Mouse (Mus musculus): ENCODE data around the gene Lamtor5. TPM values are rescaled to one million over a fixed set of nuclear protein-coding genes. Genes with fewer than 3 reads are reported as not detected.
A peak's percentile ranks its signal among the peaks of the same experiment; 100 is the strongest.
"Not testable (repeated sequence)": the region's sequence is repeated elsewhere in the genome, so short reads cannot be mapped to it uniquely, and the experiment has no call there.

The Lamtor5 gene
- total and polyA plus RNA-seq, 3 experiments: 36.5 to 86.5 (median 76.7) TPM

DNA sequence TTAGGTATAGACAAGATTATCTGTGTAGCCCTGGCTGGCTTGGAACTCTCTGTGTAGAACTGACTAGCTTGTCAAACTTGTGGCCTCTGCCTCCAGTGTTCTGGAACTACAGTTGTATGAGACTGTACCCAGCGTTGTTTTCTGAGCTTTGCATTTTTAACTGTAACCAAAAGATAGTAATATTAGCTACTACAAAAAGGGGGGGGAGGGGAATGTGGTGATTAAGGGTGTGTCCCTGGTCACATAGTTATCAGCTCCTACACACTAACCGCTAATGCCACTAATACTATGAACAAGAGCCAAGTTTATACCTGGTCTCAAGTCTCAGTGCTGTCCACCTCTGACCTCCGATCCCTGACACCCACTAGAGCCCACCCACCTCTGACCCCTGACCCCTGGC is 6.2 kb upstream of the Lamtor5 start:
- DNase-seq: no peak

DNA sequence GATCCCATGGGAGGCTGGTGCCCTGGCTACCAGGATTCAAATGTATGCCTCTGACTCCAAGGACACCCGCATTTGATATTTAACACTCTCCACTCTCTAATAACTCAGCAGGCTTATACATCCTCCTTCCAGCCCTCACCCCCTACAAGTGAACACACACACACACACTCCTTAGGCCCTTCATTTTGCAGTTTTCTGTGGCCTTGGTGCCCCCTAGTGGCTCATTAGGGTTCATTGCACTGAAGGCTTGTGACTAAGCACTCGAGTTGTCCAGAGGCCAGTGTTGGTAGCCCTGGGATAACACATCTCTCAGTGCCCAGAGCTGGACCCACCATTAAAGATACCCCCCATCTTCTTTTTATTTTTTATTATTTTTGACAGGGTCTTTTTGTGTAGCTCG is 4.8 kb upstream of the Lamtor5 start:
- DNase-seq: peak; percentile 69

DNA sequence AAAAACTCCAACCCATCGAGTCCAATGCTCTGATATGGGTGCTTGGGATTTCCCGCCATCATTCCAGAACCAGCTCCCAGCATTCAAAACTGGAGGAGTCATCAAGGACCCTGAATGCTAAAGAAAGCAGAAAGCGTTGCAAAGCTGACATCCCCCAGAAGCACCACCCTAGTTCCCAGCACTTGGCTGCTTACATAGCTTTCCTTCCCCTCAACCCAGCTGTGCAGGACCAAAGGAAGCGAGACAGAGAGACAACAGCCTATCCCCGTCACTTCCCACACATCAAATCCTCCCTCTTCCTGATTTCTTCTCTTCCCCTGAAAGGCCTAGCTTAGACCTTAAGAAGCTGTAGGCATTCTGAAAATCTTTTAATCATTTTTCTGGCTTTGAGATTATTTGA is 3.3 kb upstream of the Lamtor5 start:
- no peak for DNase-seq

DNA sequence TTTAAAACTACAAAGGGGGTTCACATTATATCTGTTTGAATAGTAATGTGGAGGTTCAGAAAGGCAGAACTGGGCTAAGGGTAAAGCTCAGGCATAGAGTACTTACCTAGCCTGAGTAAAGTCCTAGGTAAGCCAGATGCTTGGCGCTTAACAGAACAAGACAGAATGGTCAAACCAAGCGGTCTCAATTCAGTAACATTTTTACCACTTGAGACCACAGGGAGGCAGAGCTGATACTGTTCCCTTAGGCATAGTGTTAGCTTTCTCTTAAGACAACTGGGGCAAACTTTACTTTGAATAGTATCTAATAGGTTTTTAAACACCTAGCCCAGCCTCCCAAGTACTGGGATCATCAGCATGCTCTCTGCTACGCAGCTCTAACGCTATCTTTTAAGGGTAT is 2.7 kb upstream of the Lamtor5 start:
- DNase-seq: no peak

DNA sequence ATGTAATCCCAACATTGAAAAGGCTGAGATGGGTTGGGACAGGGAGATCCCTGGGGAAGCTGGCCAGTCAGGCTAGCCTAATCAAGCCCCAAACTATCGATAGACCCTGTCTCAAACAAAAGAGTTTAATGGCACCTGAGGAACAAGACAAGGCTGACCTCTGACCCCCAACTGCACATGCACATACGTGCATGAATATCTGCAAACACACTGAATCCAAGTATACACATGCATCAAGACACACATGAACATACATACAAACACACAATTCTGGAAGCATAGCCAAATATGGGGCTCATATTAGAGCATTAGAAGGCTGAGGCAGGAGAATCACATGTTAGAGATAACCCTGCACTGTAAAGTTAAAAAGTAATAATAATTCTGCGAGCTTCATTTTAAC is 2.0 kb upstream of the Lamtor5 start:
- no peak for DNase-seq

DNA sequence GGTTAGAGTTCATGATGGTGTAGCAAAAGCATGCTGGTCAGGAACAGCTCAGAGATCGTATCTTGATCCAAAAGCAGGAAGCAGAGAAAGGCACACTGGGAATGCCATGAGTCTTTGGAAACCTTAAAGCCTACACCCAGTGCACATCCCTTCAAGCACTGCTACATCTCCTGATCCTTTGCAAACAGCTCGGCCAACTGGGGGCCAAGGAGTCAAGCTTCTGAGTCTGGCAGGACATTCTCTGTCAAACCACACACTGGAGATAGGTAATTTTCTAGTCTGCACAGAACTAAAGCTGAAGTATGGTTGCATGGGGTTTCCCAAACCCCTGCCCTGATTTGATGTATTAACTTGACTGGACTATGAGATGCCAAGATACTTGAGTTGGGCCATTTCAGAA is 7.5 kb downstream of the Lamtor5 start:
- no peak for DNase-seq

DNA sequence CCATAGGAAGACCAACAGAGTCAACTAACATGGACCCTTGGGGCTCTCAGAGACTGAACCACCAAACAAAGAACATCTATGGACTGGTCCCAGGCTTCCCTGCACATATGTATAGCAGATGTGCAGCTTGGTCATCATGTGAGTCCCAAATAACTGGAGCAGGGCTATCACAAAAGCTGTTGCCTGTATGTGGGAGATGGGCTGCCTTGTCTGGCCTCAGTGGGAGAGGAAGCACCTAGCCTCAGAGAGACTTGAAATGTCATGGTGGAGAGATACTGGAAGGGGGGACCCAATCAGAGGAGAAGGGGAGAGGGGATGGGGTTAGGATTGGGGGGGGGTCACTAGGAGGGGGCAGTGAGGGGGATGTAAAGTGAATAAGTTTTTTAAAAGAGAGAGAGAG is 8.7 kb downstream of the Lamtor5 start:
- no peak for DNase-seq

DNA sequence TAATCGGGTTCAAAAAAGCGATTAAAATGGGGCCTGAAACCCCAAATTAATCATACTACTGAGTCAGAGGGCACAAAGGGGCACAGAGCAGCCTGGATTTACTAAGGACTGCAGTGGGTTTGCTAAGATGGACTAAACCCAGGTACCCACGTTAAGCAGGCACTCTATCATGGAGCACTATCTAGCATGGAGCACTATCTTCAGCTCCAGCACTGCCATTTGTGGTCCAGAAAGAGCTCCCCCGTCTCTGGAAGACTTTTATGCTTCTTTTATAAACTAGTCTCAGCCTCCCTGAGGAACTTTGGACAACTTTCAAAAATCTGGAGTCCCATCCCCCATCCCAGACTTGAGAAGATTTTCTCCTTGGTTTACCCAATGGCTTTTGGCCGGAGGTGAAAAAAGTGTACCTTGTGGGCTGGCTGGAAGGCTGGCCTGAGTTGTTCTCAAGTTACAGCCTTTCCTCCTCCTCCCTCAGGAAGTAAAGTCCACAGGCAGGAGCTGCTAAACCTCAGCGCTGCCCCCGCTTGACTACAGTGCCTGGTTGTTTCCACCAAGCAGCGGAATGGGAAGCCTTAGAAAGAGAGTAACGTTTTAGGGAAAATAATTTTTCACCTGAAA is 12.2 kb downstream of the Lamtor5 start, which contains the start of gene Slc16a4:
TSS of gene Slc16a4 (plus strand) at position 467 of the 618 bp plus-strand sequence.
- DNase-seq: no peak

DNA sequence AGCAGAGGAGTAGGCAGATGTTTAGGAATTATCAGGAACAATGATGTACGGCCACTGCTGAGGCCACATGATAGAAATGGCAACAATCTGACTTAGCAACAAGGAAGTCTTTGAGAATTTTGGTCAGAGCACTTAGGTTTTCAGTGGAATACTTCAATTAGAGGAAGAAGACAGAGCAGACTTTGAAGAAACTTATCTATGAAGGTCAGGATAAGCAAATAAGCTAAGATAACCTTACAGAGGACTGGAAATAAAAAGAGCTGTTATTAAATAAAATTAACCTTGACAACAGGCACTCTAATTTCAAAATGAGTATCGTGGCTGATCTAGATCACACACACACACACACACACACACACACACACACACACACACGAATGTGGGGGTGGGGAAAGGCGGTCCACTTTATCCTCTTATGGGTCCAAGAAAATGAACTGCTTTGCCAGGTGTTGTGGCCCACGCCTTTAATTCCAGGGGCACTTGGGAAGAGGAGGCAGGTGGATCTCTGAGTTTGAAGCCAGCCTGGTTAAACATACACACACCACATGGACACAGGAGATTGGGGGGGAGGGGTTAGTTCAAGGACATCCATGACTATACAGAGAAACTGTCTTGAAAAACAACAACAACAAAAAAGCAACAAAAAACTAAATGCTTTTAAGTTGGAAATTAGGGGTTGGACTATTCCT is 17.2 kb downstream of the Lamtor5 start:
- no peak for DNase-seq

DNA sequence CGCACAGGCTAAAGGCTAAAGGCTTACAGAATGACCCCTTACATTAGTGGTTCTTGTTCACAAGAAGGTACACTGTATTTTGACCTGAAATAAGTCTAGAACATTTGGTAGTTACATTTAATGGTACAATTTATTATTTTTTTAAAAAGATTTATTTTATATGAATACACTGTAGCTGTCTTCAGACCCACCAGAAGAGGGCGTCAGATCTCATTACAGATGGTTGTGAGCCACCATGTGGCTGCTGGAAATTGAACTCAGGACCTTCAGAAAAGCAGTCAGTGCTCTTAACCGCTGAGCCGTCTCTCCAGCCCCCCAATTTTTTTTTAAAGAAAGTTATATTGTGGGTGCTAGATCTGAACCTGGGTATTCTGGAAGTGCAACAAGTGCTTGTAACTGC is 18.3 kb downstream of the Lamtor5 start:
- not testable (repeated sequence) for DNase-seq

DNA sequence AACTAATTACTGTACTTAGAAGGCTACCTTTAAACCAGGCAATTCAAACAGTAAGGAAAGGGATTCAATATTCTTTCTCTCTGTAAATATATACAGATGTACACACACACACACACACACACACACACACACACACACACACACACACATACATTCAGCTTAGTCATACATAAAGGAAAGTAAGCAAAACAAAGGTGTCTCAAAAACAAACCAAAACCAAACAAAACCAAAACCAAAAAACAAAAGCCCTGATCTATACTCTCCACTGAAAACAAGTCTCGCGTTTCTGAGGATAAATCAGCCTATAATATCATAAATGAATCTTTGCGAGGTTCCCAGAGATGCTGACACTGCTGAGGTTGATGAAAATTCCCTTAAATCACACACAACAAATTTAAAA is 38.7 kb downstream of the Lamtor5 start:
- no peak for DNase-seq

DNA sequence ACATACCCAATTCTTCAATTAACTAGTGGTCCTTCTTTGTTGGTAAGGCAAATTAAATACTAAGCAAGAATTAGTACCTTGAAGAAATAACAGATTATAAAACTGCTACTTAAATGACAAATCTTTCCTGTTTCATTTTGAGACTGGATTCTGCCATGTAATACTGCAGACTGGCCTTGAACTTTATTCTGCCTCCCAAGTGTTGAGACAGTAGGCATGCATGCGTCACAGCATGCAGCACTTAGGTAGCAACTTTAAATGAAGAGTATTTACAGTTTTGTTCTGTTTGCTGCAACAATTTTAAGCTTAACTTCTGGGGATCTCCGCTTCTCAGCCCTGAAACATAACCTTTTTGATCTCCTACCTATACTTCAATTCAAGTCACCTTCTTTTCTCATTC is 42.5 kb downstream of the Lamtor5 start:
- DNase-seq: peak; percentile 61

DNA sequence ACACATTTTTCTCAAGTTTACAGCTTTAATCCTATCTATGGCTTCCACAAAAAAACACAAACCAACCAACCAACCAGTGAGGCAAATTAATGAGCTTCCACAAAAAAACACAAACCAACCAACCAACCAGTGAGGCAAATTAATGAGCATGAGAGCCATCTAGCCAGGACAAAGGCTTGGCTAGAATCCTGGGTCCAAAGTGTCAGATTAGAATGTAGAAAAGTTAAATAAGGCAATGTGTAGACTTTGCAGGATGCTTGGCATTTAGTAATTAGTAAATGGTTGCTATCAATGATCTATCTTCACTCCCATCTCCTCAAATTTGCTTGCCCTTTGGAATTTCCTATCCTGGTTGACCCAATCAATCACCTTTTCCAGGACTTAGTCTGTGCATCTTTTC is 43.1 kb downstream of the Lamtor5 start:
- no peak for DNase-seq

DNA sequence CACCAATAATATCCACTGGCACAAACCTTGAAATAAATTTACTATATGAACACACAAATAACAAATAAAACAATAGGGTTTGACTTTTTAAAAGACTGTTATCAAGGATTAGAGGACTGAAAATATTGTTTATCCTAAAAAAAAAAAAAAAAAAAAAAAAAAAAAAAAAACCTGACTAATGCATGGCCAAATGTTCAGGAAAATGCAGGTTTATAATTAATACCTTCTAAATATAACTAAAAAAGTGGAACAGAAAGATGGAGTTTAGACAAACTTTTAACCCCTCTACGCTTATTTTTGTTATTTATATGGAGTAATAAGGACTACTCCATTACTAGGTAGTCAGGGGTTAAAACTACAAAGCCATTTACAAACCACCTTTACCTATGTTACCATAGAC is 47.8 kb downstream of the Lamtor5 start:
- DNase-seq: no peak

DNA sequence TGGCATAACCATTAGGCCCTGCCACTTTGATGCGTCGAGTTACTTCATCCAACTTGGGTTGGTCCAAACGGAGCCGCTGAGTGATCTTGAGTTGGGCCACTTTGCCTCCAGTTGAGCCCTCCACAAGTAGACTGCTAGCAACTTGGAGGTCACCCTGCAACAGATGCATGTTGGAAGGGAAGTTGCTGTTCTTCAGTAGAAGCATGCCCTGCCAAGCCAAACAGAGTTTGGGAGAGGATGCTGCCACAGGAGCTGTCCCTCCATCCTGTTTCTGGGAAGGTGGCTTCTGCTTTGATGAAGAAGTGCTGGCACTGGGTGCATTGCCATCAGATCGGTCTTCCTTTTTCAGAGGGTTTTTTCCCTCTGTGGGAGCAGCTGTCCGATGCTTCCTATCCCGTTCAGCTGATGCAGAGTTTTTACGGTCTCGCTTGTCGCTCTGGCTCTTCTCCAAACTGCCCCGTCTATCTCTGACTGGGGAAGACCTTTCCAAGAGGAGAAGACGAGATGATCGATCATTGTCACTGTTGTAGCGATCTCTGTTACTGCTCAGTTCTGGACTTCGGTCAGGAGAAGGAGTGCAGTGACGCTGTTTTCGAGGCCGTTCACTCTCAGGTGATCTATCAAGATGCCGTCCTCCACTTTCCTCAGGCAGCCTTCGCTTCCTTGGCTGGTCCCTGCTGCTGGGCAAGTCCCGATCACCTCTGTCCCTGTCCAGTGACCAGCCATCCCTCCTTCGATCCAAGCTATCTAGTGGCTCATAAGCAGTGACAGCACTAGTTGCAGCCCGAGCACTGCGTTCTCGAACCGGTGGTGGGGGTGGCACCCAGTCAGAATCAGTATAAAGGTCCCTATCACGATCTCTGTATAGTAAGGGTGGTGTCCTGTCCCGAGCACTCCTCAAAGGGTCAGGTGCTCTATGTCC is 52.1 kb downstream of the Lamtor5 start:
- peak; percentile 49 for DNase-seq

DNA sequence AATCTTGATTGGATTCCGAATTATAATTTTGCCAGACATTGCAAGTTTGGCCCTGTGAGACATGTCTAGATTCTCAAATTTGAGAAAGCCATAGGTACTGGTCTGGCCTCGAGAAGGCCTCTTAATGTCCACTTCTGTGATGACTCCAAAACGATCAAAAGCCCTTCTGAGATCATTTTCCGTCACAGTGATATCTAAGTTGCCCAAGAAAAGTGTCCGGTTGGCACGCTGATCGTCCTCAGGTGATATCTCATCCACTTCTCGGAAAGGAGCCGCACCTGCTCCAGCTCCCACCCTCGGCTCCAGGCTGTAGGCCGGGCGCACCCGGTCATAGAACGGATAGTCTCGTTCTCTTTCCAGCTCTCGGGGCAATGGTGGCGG is 53.1 kb downstream of the Lamtor5 start:
- no peak for DNase-seq

DNA sequence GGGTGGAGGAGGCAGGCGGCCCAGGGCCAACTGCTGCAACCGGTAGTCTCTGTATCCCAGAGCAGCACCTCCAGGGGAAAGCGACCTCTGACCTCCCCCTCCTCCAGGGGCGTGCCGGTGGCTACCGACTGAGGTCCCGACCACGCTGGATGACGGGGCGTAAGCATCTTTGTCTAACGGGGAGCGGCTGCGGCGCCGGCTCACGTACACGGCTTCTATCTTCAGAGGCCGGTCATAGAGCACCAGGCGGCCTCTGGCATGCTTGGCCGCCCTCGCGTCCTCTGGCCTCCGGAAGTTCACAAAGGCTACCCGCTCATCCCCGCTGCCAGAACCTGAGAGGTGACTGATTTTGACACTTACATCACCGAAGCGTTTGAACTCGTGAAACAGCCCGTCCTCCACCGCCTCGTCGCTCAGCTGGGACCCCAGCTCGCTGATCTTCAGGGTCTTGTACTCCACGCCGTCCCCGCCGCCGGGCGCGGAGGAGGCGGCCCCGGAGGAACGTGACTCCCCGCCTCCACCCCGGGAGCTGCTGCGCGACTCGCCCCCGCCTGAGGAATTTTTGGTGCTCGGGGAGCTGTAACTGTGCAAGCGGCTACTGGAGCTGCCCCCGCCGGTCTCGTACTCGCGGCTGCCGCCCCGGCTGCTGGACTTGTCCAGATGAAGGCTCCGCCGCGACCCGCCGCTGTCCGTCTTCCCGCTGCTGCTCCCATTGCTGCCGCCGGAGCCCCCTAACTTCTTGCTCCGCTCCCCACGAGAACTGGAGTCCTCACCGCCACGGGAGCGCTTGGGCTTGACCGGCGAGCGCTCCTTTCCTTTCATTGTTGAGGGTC is 53.7 kb downstream of the Lamtor5 start:
- DNase-seq: peak; percentile 81

DNA sequence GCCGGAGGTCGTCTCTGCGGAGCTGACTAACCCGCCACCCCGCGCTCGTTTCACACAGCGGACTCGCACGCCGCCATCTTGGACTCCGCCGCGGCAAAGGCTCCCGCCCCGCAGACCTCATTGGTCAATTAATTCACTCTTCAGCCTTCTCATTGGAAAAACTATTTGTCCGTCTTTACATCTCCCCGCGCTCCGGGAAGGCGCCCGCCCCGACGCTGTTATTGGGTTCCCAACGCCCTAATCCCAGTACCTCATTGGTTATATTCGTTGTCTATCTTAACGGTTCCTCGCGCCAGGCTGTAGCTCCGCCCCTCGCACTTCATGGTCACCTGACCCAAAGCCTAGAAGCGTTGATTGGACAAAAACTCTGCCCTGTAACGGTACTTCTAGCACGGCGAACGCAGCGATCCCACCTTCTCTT is 54.3 kb downstream of the Lamtor5 start:
- DNase-seq: peak; percentile 97

Measured in adrenal gland, adult 2 months (tissue).